Mouse (Mus musculus) liver, adult 2 months (tissue): ENCODE measurements at regions not wholly inside any gene's neighbourhood (a gene's known extent, or its start where the extent isn't known, plus 50 kb on each side); places are given as distances from the start of the nearest gene placed in this dataset.

Experiments used
- DNase-seq: peaks from one replicate; pipeline ENCODE4 v3.0.0-alpha.2; 2011; ENCODE audit warnings: low read depth, low spot score; ENCODE audit errors: extremely low read depth
- H3K27ac ChIP-seq: fragments of 200-500 bp; replicated peaks from 2 replicates; pipeline ENCODE4 v1.5.1; 2012; ENCODE audit warnings: low read depth, mild to moderate bottlenecking, control low read depth, inconsistent platforms, low read length; ENCODE audit not compliant: insufficient read depth
- H3K27me3 ChIP-seq: fragments of 200-500 bp; 2 replicates; pipeline ENCODE4 v1.6.1; 2012; ENCODE audit warnings: mild to moderate bottlenecking, moderate library complexity, low read length, inconsistent platforms; ENCODE audit not compliant: control insufficient read depth, insufficient read depth
- H3K36me3 ChIP-seq: fragments of 200-500 bp; 2 replicates; pipeline ENCODE4 v1.6.1; 2012; ENCODE audit warnings: low read length, inconsistent platforms; ENCODE audit not compliant: control insufficient read depth, insufficient read depth
- H3K4me1 ChIP-seq: fragments of 200-500 bp; 2 replicates; pipeline ENCODE4 v1.6.1; 2011; ENCODE audit warnings: low read length; ENCODE audit not compliant: control insufficient read depth, insufficient read depth
- H3K4me3 ChIP-seq: fragments of 200-500 bp; 2 replicates; pipeline ENCODE4 v1.5.1; 2011; ENCODE audit warnings: low read depth, mild to moderate bottlenecking, control low read depth, low read length, moderate library complexity; ENCODE audit not compliant: insufficient read depth
- H3K79me2 ChIP-seq: fragments of 200-500 bp; 2 replicates; pipeline ENCODE4 v1.6.1; 2012; ENCODE audit warnings: inconsistent platforms, mild to moderate bottlenecking, low read length, moderate library complexity; ENCODE audit not compliant: control insufficient read depth, insufficient read depth
- H3K9ac ChIP-seq: fragments of 200-500 bp; 2 replicates; pipeline ENCODE4 v1.6.1; 2012; ENCODE audit warnings: low read depth, mild to moderate bottlenecking, control low read depth, inconsistent platforms, low read length
- CTCF ChIP-seq: fragments of 200-500 bp; IDR thresholded peaks from 2 replicates; pipeline ENCODE4 v1.5.1; 2011; ENCODE audit warnings: low read depth, low read length, control low read depth
- POLR2A ChIP-seq: fragments of 200-500 bp; IDR thresholded peaks from 2 replicates; pipeline ENCODE4 v1.6.1; 2011; ENCODE audit warnings: low read length, control low read depth; ENCODE audit not compliant: insufficient read depth; ENCODE audit errors: extremely low read depth
- WGBS: fragments of 180-500 bp; shearing (Covaris S2); methylation state at CpG from one replicate; pipeline ENCODE4 v1.1.7; 2018; 5-methylcytosine and 5-hydroxymethylcytosine counted together

- TF ChIP-seq CTCF, result no peak
- no peak for TF ChIP-seq POLR2A
- no peak for DNase-seq
- Histone ChIP-seq H3K27me3 (no peaks in the 10 kb centered on the region), H3K9ac (no peak overlapping the region), H3K4me1 (no peaks in the 10 kb centered on the region), H3K27ac (no peak overlapping the region), H3K36me3 (no peaks in the 10 kb centered on the region), H3K4me3 (no peak overlapping the region), H3K79me2 (no peaks in the 10 kb centered on the region)
- 56% methylated on average over 2 of the region's 2 CpGs for WGBS
Measured at GRCm38 (mm10) chr4:47832905-47833304, 212.0 kb upstream of the Nr4a3 start.

DNA sequence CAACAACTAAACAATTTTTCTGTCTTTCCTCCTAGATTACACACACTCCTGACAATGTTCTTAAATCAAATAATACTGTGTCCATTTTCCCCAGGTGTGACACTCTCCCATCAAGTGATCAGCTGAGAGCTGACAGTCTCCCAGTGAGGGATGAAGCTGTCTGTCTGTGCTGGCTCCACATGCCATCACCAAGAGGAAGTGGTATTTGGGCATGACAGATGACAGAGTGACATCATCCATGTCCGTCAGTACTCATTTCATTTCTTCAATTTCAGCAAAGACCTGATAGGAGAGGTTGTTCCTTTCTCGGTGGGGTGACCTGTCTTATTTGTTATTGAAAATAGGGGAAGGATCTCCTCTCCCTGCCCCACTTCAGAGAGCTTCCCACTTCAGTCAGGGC is 206.5 kb upstream of the Nr4a3 start:
- H3K27me3 ChIP-seq, result no peaks in the 10 kb centered on the region
- no peak overlapping the region for H3K27ac ChIP-seq
- no peaks in the 10 kb centered on the region for H3K4me1 ChIP-seq
- no peak for DNase-seq
- H3K79me2 ChIP-seq, result no peaks in the 10 kb centered on the region
- TF ChIP-seq POLR2A (no peak), CTCF (no peak)
- H3K4me3 ChIP-seq, result no peak overlapping the region
- no peaks in the 10 kb centered on the region for H3K36me3 ChIP-seq
- WGBS, result 66% methylated on average over 2 of the region's 2 CpGs
- no peak overlapping the region for H3K9ac ChIP-seq

GRCm38 (mm10) chr4:47842128-47842656 is 202.8 kb upstream of the Nr4a3 start:
- Histone ChIP-seq H3K9ac (no peak overlapping the region), H3K79me2 (no peaks in the 10 kb centered on the region), H3K36me3 (no peaks in the 10 kb centered on the region), H3K4me3 (no peak overlapping the region), H3K27me3 (no peaks in the 10 kb centered on the region), H3K4me1 (no peaks in the 10 kb centered on the region), H3K27ac (no peak overlapping the region)
- WGBS, result 54% methylated on average over 3 of the region's 3 CpGs
- TF ChIP-seq POLR2A (no peak), CTCF (no peak)
- no peak for DNase-seq

DNA sequence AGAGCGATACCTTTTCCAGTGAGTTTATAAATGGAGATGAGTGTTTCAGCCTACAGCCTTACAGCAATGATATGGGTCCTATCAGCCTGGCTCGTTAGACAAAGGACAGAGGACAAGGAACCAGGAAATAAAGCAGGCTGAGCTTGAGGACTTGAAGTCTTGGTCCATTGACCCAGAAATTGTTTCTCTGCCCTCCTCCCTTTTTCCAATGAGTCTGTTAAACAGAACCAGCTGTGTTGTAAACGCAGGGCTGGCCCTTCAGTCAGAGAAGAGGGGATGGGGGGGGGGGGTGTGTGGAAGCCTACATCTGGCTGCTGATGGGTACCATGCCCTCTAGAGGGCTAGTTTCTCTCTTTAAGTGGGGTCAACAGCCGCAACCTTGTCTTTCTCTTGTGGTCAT is 199.7 kb upstream of the Nr4a3 start:
- Histone ChIP-seq H3K27me3 (no peaks in the 10 kb centered on the region), H3K4me1 (no peaks in the 10 kb centered on the region), H3K27ac (no peak overlapping the region), H3K4me3 (no peak overlapping the region), H3K9ac (no peak overlapping the region), H3K36me3 (no peaks in the 10 kb centered on the region), H3K79me2 (no peaks in the 10 kb centered on the region)
- WGBS, result 78% methylated on average over 4 of the region's 4 CpGs
- DNase-seq, result no peak
- TF ChIP-seq POLR2A (no peak), CTCF (no peak)

GRCm38 (mm10) chr4:47846389-47847318 is 198.3 kb upstream of the Nr4a3 start:
- no peaks in the 10 kb centered on the region for H3K79me2 ChIP-seq
- H3K4me3 ChIP-seq, result no peak overlapping the region
- H3K27ac ChIP-seq, result no peak overlapping the region
- H3K9ac ChIP-seq, result no peak overlapping the region
- no peaks in the 10 kb centered on the region for H3K36me3 ChIP-seq
- no peak for TF ChIP-seq POLR2A
- no peak for TF ChIP-seq CTCF
- no peaks in the 10 kb centered on the region for H3K4me1 ChIP-seq
- 37% methylated on average over 12 of the region's 12 CpGs for WGBS
- no peaks in the 10 kb centered on the region for H3K27me3 ChIP-seq
- DNase-seq, result no peak

DNA sequence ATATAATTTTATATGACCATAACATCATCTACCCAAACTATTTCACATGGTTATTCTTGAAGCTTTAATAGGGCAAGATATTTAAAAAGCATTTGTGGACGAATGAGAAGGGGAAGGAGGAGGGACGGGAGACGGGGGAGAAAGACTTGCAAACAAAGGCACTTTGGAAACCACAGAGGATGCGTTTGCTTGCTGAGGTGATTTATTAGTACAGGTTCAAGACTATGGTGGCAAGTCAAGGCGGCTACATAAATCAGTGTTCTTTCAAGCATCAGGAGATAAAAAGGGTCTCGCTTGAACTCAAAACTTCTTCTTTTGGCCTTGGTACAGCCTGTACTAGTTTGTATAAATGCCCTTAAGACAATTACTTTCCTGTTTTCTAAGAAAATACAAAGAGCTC is 183.8 kb upstream of the Nr4a3 start:
- Histone ChIP-seq H3K27me3 (no peaks in the 10 kb centered on the region), H3K36me3 (no peaks in the 10 kb centered on the region), H3K4me1 (no peaks in the 10 kb centered on the region), H3K9ac (no peak overlapping the region), H3K27ac (no peak overlapping the region), H3K79me2 (no peaks in the 10 kb centered on the region), H3K4me3 (no peak overlapping the region)
- WGBS, result 58% methylated on average over 6 of the region's 6 CpGs
- no peak for DNase-seq
- no peak for TF ChIP-seq POLR2A
- TF ChIP-seq CTCF, result no peak
